Comparison of ENCODE assay signal across 34 mouse cellular contexts in the genomic region with DNA sequence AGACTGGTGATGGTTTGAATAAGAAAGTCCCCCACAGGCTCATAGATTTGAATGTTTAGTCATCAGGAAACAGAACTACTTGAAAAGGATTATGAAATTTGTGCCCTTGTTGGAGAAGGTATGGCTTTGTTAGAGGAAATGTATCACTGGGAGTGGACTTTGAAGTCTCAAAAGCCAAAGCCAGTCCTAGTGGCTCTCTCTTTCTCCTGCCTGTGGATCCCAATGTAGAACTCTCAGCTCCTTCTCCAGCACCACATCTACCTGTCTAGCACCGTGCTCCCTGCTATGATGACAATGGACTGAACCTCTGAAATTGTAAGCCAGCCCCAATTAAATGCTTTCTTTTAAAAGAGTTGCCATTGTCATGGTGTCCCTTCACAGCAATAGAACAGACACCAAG.
"Had no signal": no experiment of that assay in that cellular context is flagged by ENCODE, and none has a peak within 500 bp of the region (broad histone marks: within the 10 kb centered on the region; RNA-seq: fewer than 3 reads in every experiment).

No protein-coding gene starts in this region.

- ATAC-seq: hindbrain, embryonic 16.5 days; hindbrain, postnatal 0 days; inflammation-experienced regulatory T-cells, adult 6 months; intestine, embryonic 15.5 days; intestine, embryonic 16.5 days; intestine, postnatal 0 days had no signal

- H3K9me3 ChIP-seq: heart, embryonic 10.5 days; heart, embryonic 13.5 days; heart, embryonic 15.5 days; hindbrain, embryonic 10.5 days; hindbrain, embryonic 12.5 days; hindbrain, embryonic 13.5 days; hindbrain, embryonic 15.5 days; intestine, embryonic 15.5 days; kidney, embryonic 15.5 days had no signal

- H3K27ac ChIP-seq: heart, embryonic 10.5 days; heart, embryonic 13.5 days; heart, embryonic 15.5 days; hindbrain, embryonic 10.5 days; hindbrain, embryonic 12.5 days; hindbrain, embryonic 13.5 days; hindbrain, embryonic 14.5 days; hindbrain, embryonic 15.5 days; hindbrain, postnatal 0 days; intestine, embryonic 15.5 days; kidney, embryonic 15.5 days; kidney, postnatal 0 days; layer of hippocampus, adult 2 months had no signal

- H3K9ac ChIP-seq: heart, embryonic 12.5 days; heart, embryonic 13.5 days; heart, embryonic 15.5 days; hindbrain, embryonic 12.5 days; hindbrain, embryonic 13.5 days; hindbrain, embryonic 14.5 days; hindbrain, embryonic 15.5 days; intestine, embryonic 15.5 days; kidney, embryonic 15.5 days had no signal

- H3K4me2 ChIP-seq: heart, embryonic 11.5 days; heart, embryonic 12.5 days; heart, embryonic 13.5 days; heart, embryonic 15.5 days; hindbrain, embryonic 12.5 days; hindbrain, embryonic 13.5 days; hindbrain, embryonic 14.5 days; hindbrain, embryonic 15.5 days; intestine, embryonic 15.5 days; kidney, embryonic 15.5 days had no signal

- H3K4me1 ChIP-seq: hindbrain, embryonic 10.5 days; hindbrain, embryonic 12.5 days; hindbrain, embryonic 13.5 days; hindbrain, embryonic 15.5 days; kidney, embryonic 15.5 days had no signal

- H3K4me3 ChIP-seq: heart, embryonic 10.5 days; heart, embryonic 12.5 days; heart, embryonic 13.5 days; heart, embryonic 15.5 days; hindbrain, embryonic 10.5 days; hindbrain, embryonic 12.5 days; hindbrain, embryonic 13.5 days; hindbrain, embryonic 15.5 days; intestine, embryonic 15.5 days; kidney, embryonic 15.5 days; layer of hippocampus, adult 2 months had no signal

- DNase-seq: heart, postnatal 10 days; heart, postnatal 36 days; heart, postnatal 4 days; kidney, adult 11 months; kidney, adult 18-20 months; kidney, adult 2 months; kidney, adult 8-10 months; kidney, adult 9 months; kidney, postnatal 10 days; kidney, postnatal 14 days; kidney, postnatal 25 days; kidney, postnatal 36 days; kidney, postnatal 4 days; layer of hippocampus, adult 9-11 months; layer of hippocampus, postnatal 36 days had no signal

- H3K27me3 ChIP-seq: heart, embryonic 12.5 days; heart, embryonic 13.5 days; heart, embryonic 15.5 days; hindbrain, embryonic 12.5 days; hindbrain, embryonic 13.5 days; hindbrain, embryonic 15.5 days; intestine, embryonic 15.5 days; kidney, embryonic 15.5 days had no signal

- H3K36me3 ChIP-seq: heart, embryonic 10.5 days; heart, embryonic 12.5 days; heart, embryonic 13.5 days; heart, embryonic 15.5 days; hindbrain, embryonic 10.5 days; hindbrain, embryonic 12.5 days; hindbrain, embryonic 13.5 days; hindbrain, embryonic 15.5 days; intestine, embryonic 15.5 days; kidney, embryonic 15.5 days had no signal
